Mouse (Mus musculus) MEL (cell line): ENCODE data around the gene D430041D05Rik. TPM values are rescaled to one million over a fixed set of nuclear protein-coding genes. Genes with fewer than 3 reads are reported as not detected.

Experiments used
- DNase-seq: peaks from one replicate; pipeline ENCODE4 v3.0.0; 2011; ENCODE audit warnings: low read depth, low spot score
- H3K27ac ChIP-seq: 2 replicates; pipeline ENCODE4 v1.5.1; 2012; ENCODE audit warnings: low read depth, mild to moderate bottlenecking, control low read depth, low read length, moderate library complexity; ENCODE audit not compliant: control insufficient read depth
- H3K27me3 ChIP-seq, 2 experiments: fragments of 150-350 bp in 1 of 2; sonication (generic) in 1 of 2; 2 replicates each; pipeline ENCODE4 v1.6.1; 2012; ENCODE audit warnings: low read length in 2 of 2, mild to moderate bottlenecking in 2 of 2, improper control_type of control experiment in 1 of 2, moderate library complexity in 1 of 2; ENCODE audit not compliant: insufficient read depth in 2 of 2, control insufficient read depth in 1 of 2
- H3K36me3 ChIP-seq, 2 experiments: 2 replicates each; pipeline ENCODE4 v1.6.1; 2012 to 2014; ENCODE audit warnings: low read length in 2 of 2, improper control_type of control experiment in 1 of 2, inconsistent platforms in 1 of 2, mild to moderate bottlenecking in 1 of 2; ENCODE audit not compliant: insufficient read depth in 2 of 2, control insufficient read depth in 1 of 2
- H3K4me1 ChIP-seq, 2 experiments: fragments of 150-350 bp in 1 of 2; sonication (generic) in 1 of 2; 2 replicates each; pipeline ENCODE4 v1.6.1; 2012; ENCODE audit warnings: low read length in 2 of 2, improper control_type of control experiment in 1 of 2, mild to moderate bottlenecking in 1 of 2; ENCODE audit not compliant: insufficient read depth in 2 of 2, control insufficient read depth in 1 of 2
- H3K4me3 ChIP-seq, 2 experiments: fragments of 150-350 bp in 1 of 2; sonication (generic) in 1 of 2; 2 replicates each; pipeline ENCODE4 v1.5.1; 2012; ENCODE audit warnings: low read depth in 2 of 2, low read length in 2 of 2, mild to moderate bottlenecking in 2 of 2, moderate library complexity in 2 of 2, control low read depth in 1 of 2, improper control_type of control experiment in 1 of 2; ENCODE audit not compliant: control insufficient read depth in 1 of 2, insufficient read depth in 1 of 2
- H3K79me2 ChIP-seq: 2 replicates; pipeline ENCODE4 v1.6.1; 2012; ENCODE audit warnings: mild to moderate bottlenecking, low read length, moderate library complexity; ENCODE audit not compliant: control insufficient read depth, poor library complexity, insufficient read depth
- H3K9ac ChIP-seq: 2 replicates; pipeline ENCODE4 v1.6.1; 2012; ENCODE audit warnings: low read depth, mild to moderate bottlenecking, control low read depth, low read length, moderate library complexity; ENCODE audit not compliant: control insufficient read depth, poor library complexity, severe bottlenecking
- H3K9me3 ChIP-seq: fragments of 150-350 bp; sonication (generic); replicated peaks from 2 replicates; pipeline ENCODE4 v1.6.1; 2012; ENCODE audit warnings: mild to moderate bottlenecking, low read length, improper control_type of control experiment, moderate library complexity; ENCODE audit not compliant: insufficient read depth
- BHLHE40 ChIP-seq: IDR thresholded peaks from 2 replicates; pipeline ENCODE4 v1.6.1; 2012; ENCODE audit warnings: low read depth, mild to moderate bottlenecking, inconsistent platforms, low read length, improper control_type of control experiment, borderline replicate concordance
- CHD1 ChIP-seq: IDR thresholded peaks from 2 replicates; pipeline ENCODE4 v1.6.1; 2012; ENCODE audit warnings: low read depth, mild to moderate bottlenecking, inconsistent platforms, low read length, improper control_type of control experiment
- CHD2 ChIP-seq: IDR thresholded peaks from 2 replicates; pipeline ENCODE4 v1.6.1; 2011; ENCODE audit warnings: low read length, improper control_type of control experiment
- E2F4 ChIP-seq: IDR thresholded peaks from 2 replicates; pipeline ENCODE4 v1.6.1; 2011; ENCODE audit warnings: low read depth, low read length, improper control_type of control experiment, borderline replicate concordance
- ELF1 ChIP-seq: IDR thresholded peaks from 2 replicates; pipeline ENCODE4 v1.6.1; 2014; ENCODE audit warnings: low read depth, mild to moderate bottlenecking, inconsistent platforms, low read length, improper control_type of control experiment, moderate library complexity
- EP300 ChIP-seq, 2 experiments: IDR thresholded peaks; 2 replicates each; pipeline ENCODE4 v1.6.1; 2011; ENCODE audit warnings: improper control_type of control experiment in 2 of 2, low read length in 2 of 2, low read depth in 1 of 2, mild to moderate bottlenecking in 1 of 2
- ETS1 ChIP-seq: IDR thresholded peaks from 2 replicates; pipeline ENCODE4 v1.6.1; 2012; ENCODE audit warnings: low read depth, mild to moderate bottlenecking, inconsistent platforms, low read length, improper control_type of control experiment, moderate library complexity
- GATA1 ChIP-seq: IDR thresholded peaks from 2 replicates; pipeline ENCODE4 v1.6.1; 2011; ENCODE audit warnings: low read depth, low read length, improper control_type of control experiment
- HCFC1 ChIP-seq: IDR thresholded peaks from 2 replicates; pipeline ENCODE4 v1.6.1; 2012; ENCODE audit warnings: low read depth, mild to moderate bottlenecking, inconsistent platforms, low read length, improper control_type of control experiment, moderate library complexity
- JUND ChIP-seq: IDR thresholded peaks from 2 replicates; pipeline ENCODE4 v1.6.1; 2011; ENCODE audit warnings: low read depth, mild to moderate bottlenecking, improper control_type of control experiment, low read length
- MAZ ChIP-seq: IDR thresholded peaks from 2 replicates; pipeline ENCODE4 v1.6.1; 2012; ENCODE audit warnings: low read depth, mild to moderate bottlenecking, inconsistent platforms, low read length, improper control_type of control experiment
- MXI1 ChIP-seq: IDR thresholded peaks from 2 replicates; pipeline ENCODE4 v1.6.1; 2011; ENCODE audit warnings: mild to moderate bottlenecking, low read depth, low read length, improper control_type of control experiment
- MYB ChIP-seq: IDR thresholded peaks from 2 replicates; pipeline ENCODE4 v1.6.1; 2011; ENCODE audit warnings: mild to moderate bottlenecking, low read depth, low read length, improper control_type of control experiment
- NRF1 ChIP-seq: IDR thresholded peaks from 2 replicates; pipeline ENCODE4 v1.6.1; 2014; ENCODE audit warnings: low read depth, mild to moderate bottlenecking, inconsistent platforms, low read length, improper control_type of control experiment, moderate library complexity; ENCODE audit not compliant: poor library complexity, insufficient read depth, severe bottlenecking
- POLR2AphosphoS5 ChIP-seq: IDR thresholded peaks from 2 replicates; pipeline ENCODE4 v1.6.1; 2012; ENCODE audit warnings: low read depth, borderline replicate concordance, mild to moderate bottlenecking, inconsistent platforms, low read length, moderate library complexity, mixed read lengths
- RAD21 ChIP-seq: IDR thresholded peaks from 2 replicates; pipeline ENCODE4 v1.6.1; 2011; ENCODE audit warnings: mild to moderate bottlenecking, low read depth, low read length, improper control_type of control experiment
- RCOR1 ChIP-seq: IDR thresholded peaks from 2 replicates; pipeline ENCODE4 v1.6.1; 2012; ENCODE audit warnings: low read depth, mild to moderate bottlenecking, inconsistent platforms, low read length, improper control_type of control experiment
- SIN3A ChIP-seq: IDR thresholded peaks from 2 replicates; pipeline ENCODE4 v1.6.1; 2012; ENCODE audit warnings: low read length, improper control_type of control experiment, inconsistent platforms
- TBP ChIP-seq: IDR thresholded peaks from 2 replicates; pipeline ENCODE4 v1.8.0; 2011; ENCODE audit warnings: low read depth, low read length, improper control_type of control experiment
- USF1 ChIP-seq: IDR thresholded peaks from 2 replicates; pipeline ENCODE4 v1.6.1; 2014; ENCODE audit warnings: low read depth, mild to moderate bottlenecking, inconsistent platforms, low read length, improper control_type of control experiment, moderate library complexity
- USF2 ChIP-seq, 2 experiments: IDR thresholded peaks; 2 replicates each; pipeline ENCODE4 v1.6.1; 2011 to 2012; ENCODE audit warnings: improper control_type of control experiment in 2 of 2, low read length in 2 of 2, borderline replicate concordance in 1 of 2, inconsistent platforms in 1 of 2, low read depth in 1 of 2, mild to moderate bottlenecking in 1 of 2; ENCODE audit not compliant: insufficient read depth in 1 of 2
- ZC3H11A ChIP-seq: IDR thresholded peaks from 2 replicates; pipeline ENCODE4 v1.6.1; 2012; ENCODE audit warnings: low read depth, mild to moderate bottlenecking, inconsistent platforms, low read length, improper control_type of control experiment
- ZNF384 ChIP-seq: IDR thresholded peaks from 2 replicates; pipeline ENCODE4 v1.6.1; 2012; ENCODE audit warnings: low read depth, mild to moderate bottlenecking, inconsistent platforms, low read length, improper control_type of control experiment
- polyA plus RNA-seq, 2 experiments: library from polyadenylated mRNA; stranded (reverse) in 1 of 2; unstranded in 1 of 2; fragments of >175 nt in 1 of 2; fragments of >200 nt in 1 of 2; gene quantifications; 2 replicates each; pipeline versions ENCODE4 v1.2.1 to v1.2.4; 2012; ENCODE audit warnings: low replicate concordance in 2 of 2, low read depth in 1 of 2; ENCODE audit not compliant: insufficient read length in 2 of 2, insufficient read depth in 1 of 2, missing spikeins in 1 of 2
- total RNA-seq: library from RNA; depleted of rRNA; stranded (reverse); fragments of 300-350 nt; gene quantifications from 2 replicates; pipeline ENCODE4 v1.2.3, GENCODE M21; 2012

The D430041D05Rik gene
- total and polyA plus RNA-seq, 3 experiments: 0.46 to 1.1 TPM; not detected in 1

GRCm38 (mm10) chr2:104209408-104209807, 201.4 kb downstream of the D430041D05Rik start:
- no peak for TF ChIP-seq E2F4
- no peak for TF ChIP-seq POLR2AphosphoS5
- TF ChIP-seq MXI1: no peak
- no peak for TF ChIP-seq NRF1
- TF ChIP-seq ETS1: no peak
- TF ChIP-seq EP300 (IDR thresholded peaks at IDR 0.05; ENCODE audit: low read depth in 1 of 2, low read length in 2 of 2): no peak
- TF ChIP-seq CHD2: no peak
- no peak for TF ChIP-seq TBP
- no peak for TF ChIP-seq GATA1
- no peak for TF ChIP-seq MYB
- TF ChIP-seq USF2 (IDR thresholded peaks at IDR 0.05; ENCODE audit: borderline replicate concordance in 1 of 2, insufficient read depth in 1 of 2, low read depth in 1 of 2, low read length in 2 of 2): no peak
- TF ChIP-seq JUND: no peak
- no peak for TF ChIP-seq SIN3A
- H3K9ac ChIP-seq: no peak overlapping the region
- no peak for DNase-seq
- no peaks in the 10 kb centered on the region; a peak in 1 of 4 replicates for H3K36me3 ChIP-seq
- no peaks in the 10 kb centered on the region for H3K79me2 ChIP-seq
- H3K4me3 ChIP-seq: no peak overlapping the region
- no peaks in the 10 kb centered on the region for H3K9me3 ChIP-seq
- H3K27me3 ChIP-seq: no peaks in the 10 kb centered on the region; a peak in 3 of 4 replicates
- no peak overlapping the region for H3K27ac ChIP-seq
- H3K4me1 ChIP-seq: peaks cover 0 to 5% of the 10 kb centered on the region in 2 experiments; a peak in 1 of 4 replicates

DNA sequence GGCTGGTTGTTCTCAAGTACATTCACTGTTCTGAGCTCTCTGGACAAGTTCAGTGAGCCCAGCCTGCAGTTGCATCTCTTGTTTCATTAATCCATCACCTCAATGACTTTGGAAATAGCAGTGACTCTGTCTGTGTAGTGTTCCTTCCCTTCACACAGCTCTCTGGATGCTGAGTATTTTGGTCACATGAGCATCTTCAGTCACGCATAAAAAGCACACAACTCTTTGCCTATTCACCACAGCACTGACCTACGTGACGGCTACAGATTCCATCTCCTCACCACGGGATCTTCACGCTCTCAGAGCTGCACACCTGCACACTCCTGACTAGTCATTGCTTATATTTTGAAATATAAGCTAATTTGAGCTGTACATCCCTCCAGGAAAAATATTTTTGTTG, 202.4 kb downstream of the D430041D05Rik start:
- H3K4me3 ChIP-seq: no peak overlapping the region
- peaks cover 0 to 5% of the 10 kb centered on the region in 2 experiments; a peak in 1 of 4 replicates for H3K4me1 ChIP-seq
- H3K9me3 ChIP-seq: no peaks in the 10 kb centered on the region
- TF ChIP-seq HCFC1 (no peak), USF1 (no peak), ELF1 (no peak), RAD21 (no peak), MAZ (no peak), BHLHE40 (no peak), MXI1 (no peak), USF2 (IDR thresholded peaks at IDR 0.05; ENCODE audit: borderline replicate concordance in 1 of 2, insufficient read depth in 1 of 2, low read depth in 1 of 2, low read length in 2 of 2) (no peak), GATA1 (no peak), JUND (no peak), ZNF384 (no peak), ZC3H11A (no peak), RCOR1 (no peak), E2F4 (no peak), CHD1 (no peak)
- DNase-seq: no peak
- no peak overlapping the region for H3K9ac ChIP-seq
- H3K27me3 ChIP-seq: no peaks in the 10 kb centered on the region; a peak in 1 of 4 replicates
- H3K36me3 ChIP-seq: no peaks in the 10 kb centered on the region; a peak in 1 of 4 replicates
- no peak overlapping the region for H3K27ac ChIP-seq
- H3K79me2 ChIP-seq: no peaks in the 10 kb centered on the region
